Comparison of ENCODE assay signal across 13 mouse cellular contexts in genomic region chr13:81230161-81230560, GRCm38 (mm10).
DNase-seq lines count a peak whose midpoint lies in the region; ATAC-seq and TF ChIP-seq lines count a peak whose summit lies in the region.
"Had no signal": no experiment of that assay in that cellular context is flagged by ENCODE, and none has a peak within 500 bp of the region (broad histone marks: within the 10 kb centered on the region; RNA-seq: fewer than 3 reads in every experiment).

No protein-coding gene starts in this region.

- H3K9ac ChIP-seq in stomach, embryonic 14.5 days (replicated peaks; ENCODE audit: low read depth, low read length) = no peak overlapping the region
- no peak overlapping the region for H3K9ac ChIP-seq in stomach, postnatal 0 days (ENCODE audit: low read length)
- H3K9ac ChIP-seq in forebrain, embryonic 12.5 days = no peak overlapping the region

- no peaks in the 10 kb centered on the region for H3K4me1 ChIP-seq in heart, embryonic 10.5 days
- H3K4me1 ChIP-seq in stomach, embryonic 14.5 days (ENCODE audit: control insufficient read depth, insufficient read depth, low read length) = peaks cover 4% of the 10 kb centered on the region; the same call in 1 of the 2 replicates
- no peaks in the 10 kb centered on the region for H3K4me1 ChIP-seq in stomach, postnatal 0 days (replicated peaks; ENCODE audit: control insufficient read depth, insufficient read depth)
- no peaks in the 10 kb centered on the region for H3K4me1 ChIP-seq in forebrain, embryonic 12.5 days

- H3K4me3 ChIP-seq in heart, embryonic 10.5 days = no peak overlapping the region
- H3K4me3 ChIP-seq in stomach, embryonic 14.5 days (ENCODE audit: low read depth, low read length) = no peak overlapping the region
- no peak overlapping the region for H3K4me3 ChIP-seq in stomach, postnatal 0 days (ENCODE audit: low read depth, low read length)
- H3K4me3 ChIP-seq in forebrain, embryonic 12.5 days (replicated peaks) = no peak overlapping the region

- 0 out of 2 replicates have a peak, but pooled peaks have one; percentile 49 for ATAC-seq in stomach, embryonic 14.5 days (ENCODE audit: insufficient number of reproducible peaks, insufficient read depth, low FRiP score, low read depth)
- no peak for ATAC-seq in stomach, postnatal 0 days (ENCODE audit: low FRiP score, low TSS enrichment)
- ATAC-seq in forebrain, embryonic 12.5 days (ENCODE audit: low FRiP score) = no peak
- no peak for ATAC-seq in cerebellum, adult (ENCODE audit: insufficient number of reproducible peaks, low FRiP score, low TSS enrichment)

- H3K36me3 ChIP-seq in heart, embryonic 10.5 days = no peaks in the 10 kb centered on the region
- no peaks in the 10 kb centered on the region for H3K36me3 ChIP-seq in stomach, embryonic 14.5 days (ENCODE audit: control insufficient read depth, insufficient read depth, low read length)
- no peaks in the 10 kb centered on the region for H3K36me3 ChIP-seq in stomach, postnatal 0 days (ENCODE audit: control insufficient read depth, insufficient read depth, low read length)
- no peaks in the 10 kb centered on the region for H3K36me3 ChIP-seq in forebrain, embryonic 12.5 days (replicated peaks)
- H3K36me3 ChIP-seq: G1E had no signal

- DNase-seq in heart, adult 9 months (ENCODE audit: low spot score in 2 of 2) = peak; percentile 12 to 53
- DNase-seq in heart, embryonic 10.5 days (ENCODE audit: low spot score) = no peak
- DNase-seq in stomach, postnatal 0 days (ENCODE audit: low spot score) = no peak
- peak; percentile 60 for DNase-seq in lung, postnatal 10 days
- DNase-seq in yolk sac, embryonic 10.5 days (ENCODE audit: low spot score) = peak; percentile 4
- DNase-seq: adrenal gland, postnatal 36 days; cerebellum, adult 11-12 months; left cerebral cortex, postnatal 4 days; thymus, postnatal 25 days had no signal

- H3K9me3 ChIP-seq in heart, embryonic 10.5 days = no peaks in the 10 kb centered on the region
- no peaks in the 10 kb centered on the region for H3K9me3 ChIP-seq in stomach, embryonic 14.5 days (ENCODE audit: control insufficient read depth, low read depth, low read length)
- H3K9me3 ChIP-seq in stomach, postnatal 0 days (ENCODE audit: control insufficient read depth, low read length) = no peaks in the 10 kb centered on the region
- no peaks in the 10 kb centered on the region for H3K9me3 ChIP-seq in forebrain, embryonic 12.5 days
- H3K9me3 ChIP-seq: G1E had no signal

- WGBS in heart, embryonic 10.5 days = 51% methylated on average over 4 of the region's 4 CpGs
- WGBS in stomach, embryonic 14.5 days = 60% methylated on average over 4 of the region's 4 CpGs
- 45% methylated on average over 4 of the region's 4 CpGs for WGBS in stomach, postnatal 0 days
- 65% methylated on average over 4 of the region's 4 CpGs for WGBS in forebrain, embryonic 12.5 days

- H3K4me2 ChIP-seq in stomach, embryonic 14.5 days (replicated peaks; ENCODE audit: low read depth, low read length) = no peak overlapping the region
- H3K4me2 ChIP-seq in stomach, postnatal 0 days (replicated peaks; ENCODE audit: low read depth) = no peak overlapping the region
- H3K4me2 ChIP-seq in forebrain, embryonic 12.5 days = no peak overlapping the region

- TF ChIP-seq EP300 in stomach, postnatal 0 days (optimal IDR thresholded peaks at IDR 0.05) = no peak

- no peak overlapping the region for H3K27ac ChIP-seq in heart, embryonic 10.5 days
- H3K27ac ChIP-seq in stomach, embryonic 14.5 days (ENCODE audit: low read length) = no peak overlapping the region
- no peak overlapping the region for H3K27ac ChIP-seq in stomach, postnatal 0 days (replicated peaks)
- H3K27ac ChIP-seq in forebrain, embryonic 12.5 days = no peak overlapping the region

- no peaks in the 10 kb centered on the region for H3K27me3 ChIP-seq in heart, embryonic 10.5 days (ENCODE audit: insufficient read depth, poor library complexity, severe bottlenecking)
- no peaks in the 10 kb centered on the region for H3K27me3 ChIP-seq in stomach, embryonic 14.5 days (ENCODE audit: control insufficient read depth, insufficient read depth, low read length)
- no peaks in the 10 kb centered on the region for H3K27me3 ChIP-seq in stomach, postnatal 0 days (ENCODE audit: control insufficient read depth, insufficient read depth, low read length)
- no peaks in the 10 kb centered on the region for H3K27me3 ChIP-seq in forebrain, embryonic 12.5 days

- no peak for TF ChIP-seq CTCF in stomach, postnatal 0 days (IDR thresholded peaks at IDR 0.05; ENCODE audit: low read depth)

Comparison
In these comparisons a context has a peak if more than half of its experiments do, and no peak if none do; other contexts are left out.
1. DNase-seq: peak in heart, adult 9 months (2 of 2), lung, postnatal 10 days (single experiment) and yolk sac, embryonic 10.5 days (single experiment); none in heart, embryonic 10.5 days (single experiment) and stomach, postnatal 0 days (single experiment).